ENCODE assay signal across 10 mouse cellular contexts in the genomic region with DNA sequence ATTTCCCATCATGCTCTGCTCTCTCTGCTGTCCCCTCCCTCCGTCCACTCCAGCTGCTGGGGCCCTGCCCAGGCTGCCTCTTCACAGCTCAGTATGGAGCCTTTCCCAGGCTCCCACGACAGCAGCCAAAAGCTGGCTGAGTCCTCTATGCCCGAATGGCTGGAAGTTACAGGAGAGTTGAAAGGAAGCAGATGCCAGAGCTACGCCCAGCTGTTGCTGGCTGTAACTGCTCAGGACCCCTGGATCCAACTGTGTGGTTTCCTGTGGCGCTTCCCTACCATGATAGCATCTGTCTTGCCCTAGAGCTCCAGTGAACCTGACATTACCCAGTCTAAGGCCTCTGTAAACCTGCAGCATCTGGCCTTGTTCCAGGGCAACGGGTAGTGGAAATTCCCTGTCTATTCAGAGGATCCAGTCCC. TPM values are rescaled to one million over a fixed set of nuclear protein-coding genes. Genes with fewer than 3 reads are reported as not detected.
DNase-seq lines count a peak whose midpoint lies in the region; ATAC-seq and TF ChIP-seq lines count a peak whose summit lies in the region.
"Had no signal": no experiment of that assay in that cellular context is flagged by ENCODE, and none has a peak within 500 bp of the region (broad histone marks: within the 10 kb centered on the region; RNA-seq: fewer than 3 reads in every experiment).

No protein-coding gene starts in this region.

- peak; percentile 27 to 34 for DNase-seq in heart, adult 2 months
- DNase-seq in heart, adult 9 months (ENCODE audit: low spot score in 2 of 2): no peak
- peak; percentile 67 for DNase-seq in brain, embryonic 14.5 days (ENCODE audit: low read depth)
- DNase-seq in heart, postnatal 36 days: peak; percentile 2 to 16
- DNase-seq in right cerebral cortex, postnatal 36 days (ENCODE audit: low spot score in 2 of 2): no peak
- no peak for DNase-seq in cerebellum, adult 11 months

- TF ChIP-seq EP300 in heart, adult 2 months (IDR thresholded peaks at IDR 0.05; ENCODE audit: insufficient read depth, low read depth, low read length): no peak

- TF ChIP-seq POLR2A in heart, adult 2 months (IDR thresholded peaks at IDR 0.05; ENCODE audit: insufficient read depth, low read depth, low read length): no peak
- TF ChIP-seq POLR2A in brain, embryonic 14.5 days (IDR thresholded peaks at IDR 0.05; ENCODE audit: borderline replicate concordance, extremely low read depth, insufficient read depth, insufficient read length, poor library complexity, severe bottlenecking): no peak

- no peak overlapping the region for H3K4me3 ChIP-seq in heart, adult 2 months
- no peak overlapping the region for H3K4me3 ChIP-seq in limb, embryonic 15.5 days

- H3K27me3 ChIP-seq in heart, adult 2 months (ENCODE audit: control insufficient read depth, insufficient read depth, low read length): no peaks in the 10 kb centered on the region
- no peaks in the 10 kb centered on the region for H3K27me3 ChIP-seq in limb, embryonic 15.5 days

- H3K36me3 ChIP-seq in heart, adult 2 months (ENCODE audit: control insufficient read depth, insufficient read depth, low read length): no peaks in the 10 kb centered on the region
- no peaks in the 10 kb centered on the region for H3K36me3 ChIP-seq in limb, embryonic 15.5 days

- TF ChIP-seq CTCF in heart, adult 2 months (IDR thresholded peaks at IDR 0.05): no peak
- TF ChIP-seq CTCF in brain, embryonic 14.5 days (IDR thresholded peaks at IDR 0.05; ENCODE audit: borderline replicate concordance, extremely low read depth, insufficient read depth, insufficient read length): no peak

- H3K9ac ChIP-seq in heart, adult 2 months (ENCODE audit: low read depth, low read length): no peak overlapping the region
- no peak overlapping the region for H3K9ac ChIP-seq in limb, embryonic 15.5 days

- peak; percentile 70 for ATAC-seq in limb, embryonic 15.5 days (ENCODE audit: insufficient number of reproducible peaks, low FRiP score, low TSS enrichment, low read depth)
- no peak for ATAC-seq in megakaryocyte-erythroid progenitor cell, adult 5-6 weeks (replicated peaks; ENCODE audit: low FRiP score, low TSS enrichment, poor library complexity, severe bottlenecking)
- ATAC-seq: Patski had no signal

- H3K79me2 ChIP-seq in heart, adult 2 months (replicated peaks; ENCODE audit: control insufficient read depth, insufficient read depth, low read length): no peaks in the 10 kb centered on the region

- H3K9me3 ChIP-seq in limb, embryonic 15.5 days: no peaks in the 10 kb centered on the region

- peak overlapping the region; percentile 32; the same call in 1 of the 2 replicates for H3K4me2 ChIP-seq in limb, embryonic 15.5 days

- WGBS in heart, adult 2 months: 5% methylated on average over 6 of the region's 6 CpGs
- 14% methylated on average over 6 of the region's 6 CpGs for WGBS in limb, embryonic 15.5 days

- H3K4me1 ChIP-seq in heart, adult 2 months (ENCODE audit: control insufficient read depth, insufficient read depth, low read length): peaks cover 3% of the 10 kb centered on the region
- H3K4me1 ChIP-seq in limb, embryonic 15.5 days: peaks cover 20% of the 10 kb centered on the region

- no peak overlapping the region for H3K27ac ChIP-seq in heart, adult 2 months
- peak overlapping the region; percentile 77 for H3K27ac ChIP-seq in limb, embryonic 15.5 days

- intact Hi-C loops in heart, adult 2 months (cut with DNase I): no loop called here
- intact Hi-C loops in heart, postnatal 36 days (cut with DNase I): no loop called here

RNA-seq across cellular contexts. Expression of a gene that starts 20.6 kb away (rescaled TPM):
- not detected for total RNA-seq in heart, adult 2 months (2021)
- 0.08 TPM in 1 of 2 replicates, not detected in the other for polyA plus RNA-seq in heart, adult 2 months (2012; rRNA removed)
- 1.2 and 2.7 TPM in 2 replicates for polyA plus RNA-seq in brain, embryonic 14.5 days (2012; rRNA removed)
- total RNA-seq in heart, postnatal 36 days (2021): not detected
- 1.4 and 1.5 TPM in 2 replicates for polyA plus RNA-seq in limb, embryonic 15.5 days (2015; fragmentation: Nextera tagmentation; extraction: Ambion mirVana)
- not detected in 2 replicates for total RNA-seq in megakaryocyte-erythroid progenitor cell, adult 5-6 weeks (2014; fragmentation: Nextera tagmentation)
- 0.34 TPM in 1 of 2 replicates, not detected in the other for total RNA-seq in megakaryocyte-erythroid progenitor cell, adult 5-6 weeks (2017)
- total RNA-seq: liver, adult 2 months had no signal
- polyA plus RNA-seq: liver, adult 2 months; Patski had no signal

Comparison
In these comparisons a context has a peak if more than half of its experiments do, and no peak if none do; other contexts are left out.
1. DNase-seq: peak in heart, adult 2 months (2 of 2), brain, embryonic 14.5 days (single experiment) and heart, postnatal 36 days (2 of 2); none in heart, adult 9 months (0 of 2), right cerebral cortex, postnatal 36 days (0 of 2) and cerebellum, adult 11 months (single experiment).